Mouse (Mus musculus) testis, adult 2 months (tissue): ENCODE measurements at regions not wholly inside any gene's neighbourhood (a gene's known extent, or its start where the extent isn't known, plus 50 kb on each side); places are given as distances from the start of the nearest gene placed in this dataset.

Experiments used
- H3K27ac ChIP-seq: fragments of 200-500 bp; 2 replicates; pipeline ENCODE4 v1.5.1; 2012; ENCODE audit warnings: low read depth, low read length; ENCODE audit not compliant: control insufficient read depth, insufficient read depth
- H3K27me3 ChIP-seq: fragments of 200-500 bp; 2 replicates; pipeline ENCODE4 v1.6.1; 2012; ENCODE audit warnings: mild to moderate bottlenecking, low read length, moderate library complexity; ENCODE audit not compliant: control insufficient read depth, insufficient read depth
- H3K36me3 ChIP-seq: fragments of 200-500 bp; 2 replicates; pipeline ENCODE4 v1.6.1; 2012; ENCODE audit warnings: mild to moderate bottlenecking, low read length; ENCODE audit not compliant: control insufficient read depth, insufficient read depth
- H3K4me1 ChIP-seq: fragments of 200-500 bp; 2 replicates; pipeline ENCODE4 v1.6.1; 2012; ENCODE audit warnings: low read length; ENCODE audit not compliant: control insufficient read depth, insufficient read depth
- H3K4me3 ChIP-seq: fragments of 200-500 bp; 2 replicates; pipeline ENCODE4 v1.5.1; 2012; ENCODE audit warnings: low read depth, mild to moderate bottlenecking, low read length, moderate library complexity, mixed read lengths; ENCODE audit not compliant: control insufficient read depth
- CTCF ChIP-seq: fragments of 200-500 bp; IDR thresholded peaks from 2 replicates; pipeline ENCODE4 v1.5.1; 2012; ENCODE audit warnings: low read depth, mild to moderate bottlenecking, inconsistent platforms, low read length, moderate library complexity; ENCODE audit not compliant: control insufficient read depth, insufficient read depth, insufficient replicate concordance
- POLR2A ChIP-seq: fragments of 200-500 bp; IDR thresholded peaks from 2 replicates; pipeline ENCODE4 v1.6.1; 2012; ENCODE audit warnings: low read depth, mild to moderate bottlenecking, inconsistent platforms, low read length, moderate library complexity; ENCODE audit not compliant: control insufficient read depth

DNA sequence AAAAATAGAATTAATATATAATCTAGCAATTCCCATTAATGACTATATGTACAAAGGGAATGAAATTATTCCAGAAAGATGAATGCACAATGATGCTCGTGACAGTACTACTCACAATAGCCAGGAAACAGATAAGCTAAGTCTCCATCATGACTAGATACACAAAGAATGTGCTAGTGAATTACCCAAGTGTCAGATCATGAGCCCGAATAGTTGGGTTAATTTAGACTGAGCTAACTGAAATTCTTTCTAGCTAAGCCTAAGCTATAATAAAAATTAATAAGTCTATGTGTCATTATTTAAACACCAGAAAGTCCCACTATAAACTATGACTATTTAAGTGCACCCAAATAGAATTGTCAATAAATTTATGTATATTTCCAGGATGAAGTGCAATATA, 418.4 kb upstream of the Gm10306 start:
- no peak for TF ChIP-seq POLR2A
- no peak for TF ChIP-seq CTCF
- Histone ChIP-seq H3K27me3 (no peaks in the 10 kb centered on the region), H3K36me3 (no peaks in the 10 kb centered on the region)

DNA sequence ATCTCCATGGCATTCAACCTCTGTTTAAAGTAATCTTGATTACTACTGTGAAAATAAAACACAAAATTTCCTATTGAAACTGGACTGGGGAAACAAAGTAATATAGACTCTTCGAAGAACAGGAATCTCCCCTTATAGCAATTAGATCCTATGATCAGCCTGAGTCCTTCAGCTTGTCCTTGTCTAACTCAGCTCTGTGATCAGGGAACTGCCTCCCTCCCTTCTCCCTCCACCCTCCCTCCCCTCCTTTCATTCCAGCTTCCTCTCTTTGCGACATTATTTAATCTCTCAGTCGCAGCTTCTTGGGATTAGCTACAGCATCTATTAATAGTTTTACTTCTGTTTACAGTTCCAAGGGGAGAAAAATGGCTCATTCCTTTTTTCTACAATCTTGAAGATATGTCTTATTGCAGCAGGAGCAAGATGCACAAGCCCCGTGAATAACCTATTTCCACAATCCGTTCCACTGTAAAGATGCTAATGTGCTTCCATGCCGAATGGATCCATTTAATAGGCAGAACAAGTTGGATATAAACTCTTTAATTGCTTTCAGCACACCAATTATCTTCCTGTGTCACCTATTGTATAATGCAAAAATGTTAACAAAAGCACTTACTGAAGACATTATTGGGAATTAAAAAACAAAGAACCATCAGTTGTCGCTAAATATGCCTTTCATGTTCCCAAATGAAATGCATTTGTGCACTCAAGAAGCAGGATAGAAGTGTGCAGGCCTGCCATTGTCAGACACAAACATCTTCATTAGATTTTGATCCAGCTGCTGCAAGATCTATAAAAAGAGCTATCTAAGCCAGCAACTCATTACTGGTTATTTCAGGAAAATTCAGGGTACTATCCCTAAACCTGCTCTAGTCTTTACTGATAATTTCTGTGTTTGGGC, 411.2 kb upstream of the Gm10306 start:
- no peak overlapping the region for H3K27ac ChIP-seq
- H3K4me1 ChIP-seq = no peaks in the 10 kb centered on the region
- no peak overlapping the region for H3K4me3 ChIP-seq
- TF ChIP-seq POLR2A = no peak
- TF ChIP-seq CTCF = no peak
- no peaks in the 10 kb centered on the region for H3K27me3 ChIP-seq
- no peaks in the 10 kb centered on the region for H3K36me3 ChIP-seq

More for the DNA sequence above, 418.4 kb upstream of the Gm10306 start:
- Histone ChIP-seq H3K4me1 (no peaks in the 10 kb centered on the region), H3K4me3 (no peak overlapping the region), H3K27ac (no peak overlapping the region)

DNA sequence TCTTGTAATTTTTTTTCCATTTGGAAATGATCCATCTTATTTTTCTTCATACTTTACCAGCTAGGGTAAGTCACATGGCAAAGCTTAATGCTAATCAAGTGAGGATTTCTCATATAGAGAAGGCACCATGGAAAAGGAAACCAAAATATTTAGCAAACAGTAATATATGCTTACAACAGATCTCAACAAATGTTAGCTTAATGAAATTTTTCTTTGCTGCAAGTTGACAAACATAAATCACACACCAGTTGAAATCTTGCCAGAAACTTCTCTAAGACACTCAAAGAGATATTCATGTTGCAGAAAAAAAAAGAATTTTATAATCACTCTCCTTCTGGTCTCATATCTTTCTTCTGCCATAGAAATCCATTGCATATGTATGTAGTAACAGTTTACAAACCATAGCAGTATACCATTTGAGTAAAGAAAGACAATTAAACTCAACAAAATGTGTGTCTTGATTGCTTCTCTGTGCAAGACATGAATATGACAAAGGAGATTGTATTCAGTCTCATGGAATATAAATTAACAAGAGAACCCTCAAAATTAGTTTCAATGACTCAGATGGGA, 408.3 kb upstream of the Gm10306 start:
- H3K36me3 ChIP-seq = no peaks in the 10 kb centered on the region
- TF ChIP-seq POLR2A = no peak
- TF ChIP-seq CTCF = no peak
- no peak overlapping the region for H3K4me3 ChIP-seq
- H3K4me1 ChIP-seq = no peaks in the 10 kb centered on the region
- H3K27me3 ChIP-seq = no peaks in the 10 kb centered on the region
- H3K27ac ChIP-seq = no peak overlapping the region

DNA sequence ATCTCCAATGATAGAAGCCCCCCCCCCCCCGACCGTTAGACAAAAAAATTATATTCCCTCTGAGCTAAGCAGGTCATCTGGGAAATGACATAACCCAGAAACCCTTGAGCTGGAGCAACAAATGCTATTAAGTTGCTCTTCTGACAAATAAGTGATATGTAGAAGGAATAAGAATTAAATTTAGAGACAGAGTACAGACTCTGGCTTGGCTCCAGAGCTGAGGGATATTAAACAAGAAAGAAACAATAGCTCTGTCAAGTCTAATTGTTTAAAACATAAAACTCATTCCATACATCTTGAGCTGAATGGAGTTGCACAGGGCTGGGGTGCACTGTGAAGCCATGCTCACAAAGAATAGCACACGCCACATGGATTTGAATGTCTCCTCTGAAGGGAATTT, 407.3 kb upstream of the Gm10306 start:
- TF ChIP-seq POLR2A (no peak), CTCF (no peak)

DNA sequence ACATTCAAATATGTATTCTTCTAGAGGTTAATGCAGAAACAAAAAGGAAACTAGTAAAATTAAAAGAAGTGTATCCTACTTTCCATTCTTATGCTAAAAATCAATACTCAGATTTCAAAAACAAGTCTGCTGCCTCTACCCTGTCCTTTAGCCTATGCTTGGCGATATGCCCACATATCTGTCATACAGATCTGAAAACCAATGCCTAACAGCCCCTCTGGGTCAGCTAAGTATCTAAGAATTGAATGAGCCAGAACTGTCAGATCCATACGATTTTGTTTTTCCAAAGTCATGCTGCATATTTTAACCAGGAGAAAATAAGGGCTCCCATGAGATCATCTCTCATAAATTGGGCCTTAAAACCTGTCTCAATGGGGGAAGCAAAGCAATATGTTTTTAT, 395.7 kb upstream of the Gm10306 start:
- Histone ChIP-seq H3K4me1 (no peaks in the 10 kb centered on the region), H3K27me3 (no peaks in the 10 kb centered on the region)

More for the DNA sequence above, 407.3 kb upstream of the Gm10306 start:
- no peaks in the 10 kb centered on the region for H3K4me1 ChIP-seq
- no peak overlapping the region for H3K27ac ChIP-seq
- H3K36me3 ChIP-seq = no peaks in the 10 kb centered on the region
- no peak overlapping the region for H3K4me3 ChIP-seq
- H3K27me3 ChIP-seq = no peaks in the 10 kb centered on the region

DNA sequence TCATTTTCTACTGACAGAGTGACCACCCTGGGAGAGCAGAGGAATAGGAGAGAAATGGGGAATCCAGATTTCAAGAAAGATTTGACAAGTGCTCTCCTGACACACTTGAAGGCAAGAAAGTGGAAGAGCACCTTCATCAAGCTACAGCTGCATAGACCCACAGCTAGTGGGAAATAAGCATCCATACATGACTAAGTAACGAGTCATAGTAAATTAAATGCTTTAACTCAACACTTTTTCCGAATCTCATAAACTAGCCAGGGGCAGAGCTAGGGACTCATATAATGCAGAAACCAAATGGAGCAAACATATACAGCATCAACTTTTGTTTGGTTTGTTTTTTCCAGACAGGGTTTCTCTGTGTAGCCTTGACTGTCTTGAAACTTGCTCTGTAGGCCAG, 383.2 kb upstream of the Gm10306 start:
- Histone ChIP-seq H3K27ac (no peak overlapping the region), H3K4me3 (no peak overlapping the region), H3K4me1 (no peaks in the 10 kb centered on the region), H3K36me3 (no peaks in the 10 kb centered on the region), H3K27me3 (no peaks in the 10 kb centered on the region)
- TF ChIP-seq POLR2A = no peak
- TF ChIP-seq CTCF = no peak

More for the DNA sequence above, 395.7 kb upstream of the Gm10306 start:
- no peak overlapping the region for H3K4me3 ChIP-seq
- H3K36me3 ChIP-seq = no peaks in the 10 kb centered on the region
- TF ChIP-seq POLR2A = no peak
- no peak for TF ChIP-seq CTCF
- H3K27ac ChIP-seq = no peak overlapping the region

DNA sequence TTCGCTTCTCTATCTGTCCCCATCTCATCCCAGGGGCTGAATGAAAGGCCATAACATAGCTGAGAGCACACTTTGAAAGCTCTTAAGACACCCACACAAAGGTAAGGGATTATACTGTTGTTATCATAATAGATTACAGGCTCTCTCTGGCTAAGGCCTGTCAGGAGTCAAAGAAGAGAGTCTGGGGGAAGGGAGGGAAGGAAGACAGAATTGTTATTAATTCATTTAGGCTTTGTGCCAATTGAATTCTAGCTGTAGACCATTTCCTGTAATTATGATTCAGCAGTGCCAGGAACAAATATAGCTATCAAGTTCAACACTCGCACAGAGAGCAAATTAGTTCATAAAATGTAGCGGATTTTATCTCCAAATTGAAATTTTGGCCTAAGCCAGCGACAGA, 369.3 kb upstream of the Gm10306 start:
- no peak overlapping the region for H3K27ac ChIP-seq
- no peaks in the 10 kb centered on the region for H3K36me3 ChIP-seq
- H3K27me3 ChIP-seq = no peaks in the 10 kb centered on the region
- no peak for TF ChIP-seq POLR2A
- no peak for TF ChIP-seq CTCF
- H3K4me1 ChIP-seq = no peaks in the 10 kb centered on the region
- no peak overlapping the region for H3K4me3 ChIP-seq
